Mouse (Mus musculus) c-Kit-positive CD71-positive TER-119-positive erythroid progenitor cells, embryonic 14.5 days (primary cell): ENCODE measurements around the gene Capzb.

Experiments
- DNase-seq: peaks from one replicate; pipeline ENCODE4 v3.0.0-alpha.2; 2013; ENCODE audit warnings: low spot score

Gene Capzb

DNA sequence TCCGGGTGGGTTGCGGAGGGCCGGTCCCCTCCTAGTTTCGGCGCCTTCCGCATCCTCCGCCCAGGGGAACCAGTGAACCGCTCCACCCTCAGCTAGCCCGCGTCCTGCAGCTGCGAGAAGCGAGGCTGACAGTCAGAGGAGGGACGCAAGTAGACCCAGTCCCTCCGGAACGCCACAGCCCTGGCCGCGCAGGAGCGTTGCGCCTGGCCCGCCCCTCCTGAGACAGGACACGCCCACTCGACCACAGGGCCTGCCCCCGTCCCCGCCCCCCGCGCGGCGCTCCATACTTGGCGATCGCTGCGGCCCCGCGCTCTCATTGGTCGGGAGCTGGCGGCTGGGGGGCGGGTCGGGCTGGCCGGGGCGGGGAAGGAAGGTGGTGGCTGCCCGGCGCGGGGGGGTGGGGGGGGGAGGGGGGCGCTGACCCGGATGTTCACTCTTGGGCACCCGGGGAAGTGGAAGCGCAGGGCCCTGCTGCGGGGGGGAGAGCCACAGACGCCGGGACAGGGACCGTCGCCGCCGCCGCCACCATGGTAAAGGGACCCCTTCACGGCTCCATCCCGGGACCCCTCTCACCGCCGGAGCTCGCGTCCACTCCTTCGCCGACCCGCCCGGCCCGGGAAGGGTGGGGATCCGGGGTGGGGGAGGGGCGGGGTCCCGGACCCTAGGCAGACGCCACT lies at the start of gene Capzb:
Capzb (plus strand) TSS at position 401 of the 677 bp plus-strand sequence.
- DNase-seq = peak; percentile 94

DNA sequence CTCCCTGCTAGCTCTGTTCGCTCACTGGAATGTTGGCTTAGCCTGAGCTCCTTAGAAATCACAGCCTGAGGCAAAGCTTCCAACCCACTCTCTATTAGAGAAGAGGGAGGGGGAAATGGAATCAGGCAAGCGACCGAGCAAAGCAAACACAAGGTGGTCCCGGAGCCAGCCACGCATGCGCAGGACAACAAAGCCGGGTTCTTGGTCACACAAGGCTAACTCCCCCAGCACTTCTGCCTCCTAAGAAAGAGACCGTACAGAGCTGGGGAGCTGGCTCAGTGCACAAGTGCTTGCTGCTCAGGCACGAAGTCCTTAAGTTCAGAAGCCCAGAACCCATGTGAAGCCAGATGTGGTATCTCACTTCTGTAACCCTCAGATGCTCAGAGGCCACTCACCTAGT lies 49.7 kb upstream of the Capzb start:
- no peak for DNase-seq

DNA sequence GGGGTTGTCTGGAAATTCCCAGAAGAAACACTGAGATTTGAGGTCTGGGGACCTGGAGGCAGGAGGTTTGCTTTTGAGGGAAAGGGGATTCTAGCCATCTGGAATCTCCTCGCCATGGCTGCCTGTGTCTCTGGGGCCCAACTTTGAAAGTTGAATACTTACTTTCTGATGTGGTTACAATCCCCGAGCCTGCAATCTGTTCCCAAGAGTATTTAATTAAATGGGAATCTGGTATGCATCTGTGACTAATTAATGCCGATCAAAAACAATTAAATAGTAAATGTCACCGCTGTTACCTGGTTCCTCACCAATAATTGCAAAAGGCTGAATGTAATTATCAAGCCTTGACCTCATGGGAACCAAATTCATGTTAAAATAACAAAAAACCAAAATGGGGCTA lies 48.1 kb upstream of the Capzb start:
- DNase-seq = no peak

DNA sequence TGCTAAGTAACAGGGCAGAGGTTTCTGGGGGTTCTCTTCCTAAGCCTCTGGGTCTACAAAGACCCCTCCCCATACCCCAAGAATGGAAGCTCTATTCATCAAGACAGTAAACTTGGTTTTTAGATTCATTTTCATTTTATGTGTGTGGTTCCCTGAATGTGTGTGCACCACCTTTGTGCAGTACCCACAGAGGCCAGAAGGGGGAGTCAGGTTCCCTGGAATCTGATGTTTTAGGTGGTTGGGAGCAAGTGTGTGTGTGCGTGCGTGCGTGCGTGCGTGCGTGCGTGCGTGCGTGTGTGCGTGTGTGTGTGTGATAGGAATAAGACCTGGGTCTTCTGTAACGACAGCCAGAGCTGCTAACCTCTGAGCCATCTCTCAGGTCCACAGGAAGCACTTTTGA lies 47.5 kb upstream of the Capzb start:
- DNase-seq = peak; percentile 40

DNA sequence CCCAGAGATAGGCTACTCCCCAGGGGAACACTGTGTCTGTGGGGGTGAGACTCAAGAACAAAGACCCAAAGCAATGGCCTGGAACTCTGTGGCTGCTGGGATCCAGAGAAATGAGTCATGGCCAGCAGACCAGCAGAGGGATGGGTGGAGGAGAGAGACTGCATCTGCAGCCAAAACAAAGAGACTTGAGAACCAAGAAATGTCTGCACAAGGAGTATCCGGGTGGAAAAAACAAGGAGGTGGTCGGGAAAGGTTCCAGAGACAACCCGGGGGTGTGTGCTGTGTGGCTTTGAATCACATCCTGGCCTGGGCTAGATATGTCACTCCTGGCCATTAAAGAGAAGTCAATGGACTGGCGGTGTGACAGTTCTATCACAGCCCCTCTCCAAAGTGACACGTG lies 45.9 kb upstream of the Capzb start:
- no peak for DNase-seq

DNA sequence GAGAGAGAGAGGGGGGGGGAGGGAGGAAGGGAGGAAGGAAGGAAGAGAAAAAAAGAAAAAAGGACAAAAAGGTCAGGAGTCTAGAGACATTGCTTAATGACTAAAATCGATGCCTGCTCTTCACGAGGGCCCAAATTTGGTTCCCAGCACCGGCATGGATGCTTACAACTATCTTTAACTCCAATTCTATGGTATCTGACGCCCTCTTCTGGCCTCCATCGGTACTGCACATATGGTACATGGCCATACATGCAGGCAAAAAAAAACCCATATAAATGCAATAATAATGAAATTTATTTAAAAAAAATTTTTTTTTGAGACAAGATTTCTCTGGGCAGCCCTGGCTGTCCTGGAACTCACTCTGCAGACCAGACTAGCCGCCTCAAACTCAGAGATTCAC lies 41.3 kb upstream of the Capzb start:
- DNase-seq = no peak

GRCm38 (mm10) chr4:139154576-139155307 lies 38.0 kb upstream of the Capzb start:
- DNase-seq = no peak

DNA sequence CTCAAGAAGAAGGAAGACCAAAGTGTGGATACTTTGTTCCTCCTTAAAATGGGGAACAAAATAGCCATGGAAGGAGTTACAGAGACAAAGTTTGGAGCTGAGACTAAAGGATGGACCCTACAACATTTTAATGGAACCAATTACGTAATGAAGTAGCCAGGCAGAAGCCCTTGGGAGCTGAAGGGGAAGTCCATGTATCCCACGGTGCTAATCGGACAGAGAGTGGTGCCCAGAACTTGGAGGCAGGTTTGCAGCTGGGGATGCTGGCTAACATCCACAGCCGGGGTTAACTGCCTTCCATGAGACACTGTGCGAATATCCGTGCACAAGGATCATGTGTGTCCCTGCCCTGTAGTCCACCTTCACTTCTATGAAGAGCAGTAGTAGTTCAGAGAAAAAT lies 36.2 kb upstream of the Capzb start:
- DNase-seq = no peak

DNA sequence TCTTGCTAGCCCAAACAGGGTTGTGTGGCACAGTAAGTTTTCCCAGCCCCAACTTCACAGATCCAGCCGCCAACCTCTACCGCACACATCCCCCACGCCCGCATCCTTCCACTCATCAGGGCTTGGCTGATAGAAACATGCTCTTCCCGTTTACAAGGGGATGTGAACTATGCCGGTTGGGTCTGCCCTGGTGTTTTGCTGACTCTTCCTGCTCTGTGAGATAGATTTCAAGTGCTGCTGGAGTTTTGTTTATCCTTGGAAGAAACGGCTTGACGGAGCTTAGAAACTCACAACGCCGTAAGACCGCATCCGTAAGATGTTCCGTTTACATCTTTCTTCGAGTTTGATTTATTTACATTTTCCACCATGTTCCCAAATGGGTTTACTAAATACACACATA lies 34.3 kb upstream of the Capzb start:
- no peak for DNase-seq

DNA sequence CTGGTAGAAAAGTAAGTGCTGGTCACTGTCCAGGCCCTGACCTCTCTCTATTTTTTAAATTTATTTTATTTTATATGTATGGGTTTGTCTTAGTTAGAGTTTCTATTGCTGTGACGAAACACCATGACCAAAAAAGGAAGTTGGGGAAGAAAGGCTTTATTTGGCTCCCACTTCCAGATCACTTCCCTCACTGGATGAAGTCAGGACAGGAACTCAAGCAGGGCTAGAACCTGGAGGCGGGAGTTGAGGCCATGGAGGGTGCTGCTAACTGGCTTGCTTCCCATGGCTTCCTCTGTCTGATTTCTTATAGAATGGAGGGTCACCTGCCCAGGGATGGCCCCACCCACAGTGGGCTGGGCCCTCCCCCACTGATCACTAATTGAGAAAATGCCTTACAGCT lies 31.6 kb upstream of the Capzb start:
- DNase-seq = no peak

GRCm38 (mm10) chr4:139164082-139164481 lies 28.6 kb upstream of the Capzb start:
- DNase-seq = no peak

DNA sequence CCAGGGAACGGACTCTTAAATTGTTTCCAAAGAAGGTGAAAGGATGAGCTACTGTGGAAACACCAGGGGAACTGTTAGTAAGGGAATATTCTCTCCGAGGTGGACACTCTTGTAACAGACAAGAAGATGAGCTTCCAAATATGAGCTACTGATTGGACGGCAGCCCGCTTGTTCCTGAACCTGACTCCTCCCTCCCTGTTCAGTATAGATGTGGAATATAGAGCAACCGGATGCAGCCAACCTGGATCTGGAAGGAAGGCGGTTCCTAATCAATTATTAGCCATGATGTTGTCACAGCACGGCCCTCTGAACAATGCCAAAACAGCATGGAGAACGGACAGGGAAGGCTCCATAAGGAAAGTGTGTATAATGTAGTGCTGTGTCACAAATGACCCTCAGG lies 27.4 kb upstream of the Capzb start:
- no peak for DNase-seq

DNA sequence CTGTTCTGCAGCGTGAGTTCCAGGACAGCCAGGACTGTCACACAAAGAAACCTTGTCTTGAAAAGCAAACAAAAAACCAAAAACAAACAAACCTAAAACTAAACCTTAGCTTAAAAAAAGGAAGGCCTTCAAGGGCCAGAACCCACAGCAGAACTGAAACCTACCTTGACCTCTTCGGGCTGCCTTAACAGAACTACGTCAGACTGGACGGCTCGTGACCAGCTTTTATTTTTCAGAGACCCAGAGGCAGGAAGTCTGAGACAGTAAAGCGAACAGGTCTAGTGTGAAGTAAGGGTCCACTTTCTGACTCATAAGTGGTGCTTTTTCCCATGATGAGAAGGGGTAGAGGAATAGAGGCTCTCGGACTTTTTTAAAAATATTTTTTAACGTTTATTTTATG lies 26.5 kb upstream of the Capzb start:
- no peak for DNase-seq

DNA sequence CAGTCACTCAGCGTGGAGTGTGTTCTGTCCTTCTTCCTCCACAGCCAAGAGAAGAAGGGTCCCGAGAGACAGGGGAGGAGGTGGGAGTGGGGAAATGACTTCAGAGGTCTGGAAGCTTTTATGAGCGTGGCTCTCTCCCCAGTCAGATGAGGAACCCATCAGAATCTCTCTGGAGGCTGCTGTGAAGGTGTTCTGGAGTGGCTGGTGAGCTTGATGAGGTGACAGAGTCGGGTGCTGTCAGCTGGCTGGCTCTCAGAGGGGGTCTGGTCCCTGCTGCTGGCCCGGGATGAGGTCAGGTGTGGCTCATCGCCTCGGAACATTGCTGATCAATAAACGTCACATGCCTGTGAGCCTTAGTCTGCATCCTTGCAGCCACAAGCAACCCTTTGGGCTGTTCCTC lies 25.6 kb upstream of the Capzb start:
- DNase-seq = no peak

DNA sequence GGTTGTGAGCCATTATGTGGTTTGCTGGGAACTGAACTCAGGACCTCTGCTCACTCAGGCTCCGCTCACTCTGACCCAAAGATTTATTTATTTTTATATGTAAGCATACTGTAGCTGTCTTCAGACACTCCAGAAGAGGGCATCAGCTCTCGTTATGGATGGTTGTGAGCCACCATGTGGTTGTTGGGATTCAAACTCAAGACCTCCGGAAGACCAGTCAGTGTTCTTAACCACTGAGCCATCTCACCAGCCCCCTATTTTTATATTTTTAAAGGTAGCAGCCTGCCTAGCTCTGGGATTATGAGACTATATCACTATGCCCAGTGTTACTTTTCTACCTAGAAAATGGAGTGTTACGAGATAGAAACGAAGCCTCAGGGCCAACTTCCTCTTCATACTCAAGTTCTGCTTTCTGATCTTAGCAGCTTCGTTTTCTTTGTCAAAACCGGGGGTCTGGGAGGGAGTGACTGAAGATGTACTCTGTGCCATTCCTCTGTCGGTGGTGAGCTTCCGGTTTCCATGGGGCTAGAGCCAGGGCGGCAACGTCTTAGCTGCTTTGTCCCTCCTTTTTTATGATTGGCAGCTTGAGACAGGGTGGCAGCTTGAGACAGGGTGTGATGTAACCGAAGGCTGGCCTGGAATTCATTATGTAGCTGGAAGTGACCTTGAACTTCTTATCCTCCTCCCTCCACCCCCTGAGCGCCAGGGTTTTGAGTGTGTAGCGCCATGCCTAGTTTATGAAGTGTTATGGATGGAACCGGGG lies 23.5 kb upstream of the Capzb start:
- DNase-seq = no peak

- DNase-seq = no peak
Measured at GRCm38 (mm10) chr4:139169748-139170279, 22.9 kb upstream of the Capzb start.

GRCm38 (mm10) chr4:139175061-139175971 lies 17.4 kb upstream of the Capzb start:
- DNase-seq = no peak

- no peak for DNase-seq
Measured at GRCm38 (mm10) chr4:139176023-139176422, 16.7 kb upstream of the Capzb start.

DNA sequence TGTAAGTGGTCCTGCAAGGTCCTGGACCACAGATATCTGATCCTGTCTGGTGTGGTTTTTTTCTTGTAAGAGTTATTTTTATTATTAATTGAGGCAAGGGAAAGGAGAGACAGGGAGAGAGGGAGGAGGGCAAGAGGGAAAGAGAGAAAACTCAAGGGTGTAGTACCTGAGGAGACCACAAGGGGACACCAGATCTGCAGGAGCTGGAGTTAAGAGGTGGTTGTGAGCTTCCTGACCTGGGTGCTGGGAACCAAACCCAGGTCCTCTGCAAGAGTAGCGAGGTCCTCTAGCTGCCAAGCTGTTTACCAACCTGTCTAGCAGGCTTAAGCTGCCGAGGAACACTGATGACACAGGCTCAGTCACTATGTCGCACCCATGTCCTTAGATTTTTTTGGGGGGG lies 14.8 kb upstream of the Capzb start:
- no peak for DNase-seq

DNA sequence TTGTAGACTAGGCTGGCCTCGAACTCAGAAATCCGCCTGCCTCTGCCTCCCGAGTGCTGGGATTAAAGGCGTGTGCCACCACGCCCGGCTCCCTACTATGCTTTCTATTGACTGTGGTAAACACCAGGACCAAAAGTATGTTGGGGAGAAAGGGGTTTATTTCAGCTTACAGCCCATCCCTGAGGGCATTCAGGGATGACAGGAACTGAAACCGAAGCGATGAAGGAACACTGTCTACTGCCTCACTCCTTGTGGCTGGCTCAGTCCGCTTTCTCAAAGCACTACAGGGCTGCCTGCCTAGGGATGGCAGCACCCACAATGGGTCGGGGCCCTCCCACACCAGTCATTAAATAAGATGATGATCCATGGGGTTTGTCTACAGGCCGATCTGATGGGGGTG lies 14.3 kb upstream of the Capzb start:
- no peak for DNase-seq

DNA sequence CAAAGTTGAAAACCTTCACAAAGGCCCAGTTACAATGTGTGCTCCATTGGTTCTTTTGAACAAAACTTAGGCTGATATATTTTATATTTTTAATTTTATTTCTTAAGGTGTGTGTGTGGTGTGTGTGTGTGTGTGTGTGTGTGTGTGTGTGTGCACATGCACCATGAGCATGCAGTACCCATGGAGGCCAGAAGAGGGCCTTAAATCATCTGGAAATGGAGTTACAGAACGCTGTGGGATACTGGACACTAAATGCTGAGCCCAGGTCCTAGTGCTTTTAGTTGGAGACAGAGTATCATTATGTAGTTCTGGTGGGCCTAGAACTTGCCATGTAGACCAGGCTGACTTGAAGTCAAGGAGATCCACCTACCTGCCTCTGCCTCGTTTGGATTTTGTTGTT lies 13.5 kb upstream of the Capzb start:
- no peak for DNase-seq
